Mouse (Mus musculus) C2C12 (cell line): ENCODE data around the gene Creb3l4.

Experiments used
- CEBPB ChIP-seq: IDR thresholded peaks from one replicate; pipeline ENCODE4 v1.6.1; 2011; ENCODE audit warnings: low read depth, mild to moderate bottlenecking, control low read depth, moderate library complexity
- CTCF ChIP-seq: IDR thresholded peaks from one replicate; pipeline ENCODE4 v1.5.1; 2011; ENCODE audit not compliant: control insufficient read depth, insufficient read depth, insufficient read length
- FOSL1 ChIP-seq: IDR thresholded peaks from one replicate; pipeline ENCODE4 v1.8.0; 2011; ENCODE audit warnings: mild to moderate bottlenecking, low read length; ENCODE audit not compliant: poor library complexity, insufficient read depth, severe bottlenecking
- MAX ChIP-seq: IDR thresholded peaks from one replicate; pipeline ENCODE4 v1.6.1; 2011; ENCODE audit warnings: mild to moderate bottlenecking, control low read depth
- MYOD1 ChIP-seq: IDR thresholded peaks from one replicate; pipeline ENCODE4 v1.6.1; 2011; ENCODE audit warnings: low read depth; ENCODE audit not compliant: control insufficient read depth, insufficient read length
- USF1 ChIP-seq: IDR thresholded peaks from one replicate; pipeline ENCODE4 v1.6.1; 2011; ENCODE audit warnings: low read depth, mild to moderate bottlenecking, control low read depth, moderate library complexity

DNA sequence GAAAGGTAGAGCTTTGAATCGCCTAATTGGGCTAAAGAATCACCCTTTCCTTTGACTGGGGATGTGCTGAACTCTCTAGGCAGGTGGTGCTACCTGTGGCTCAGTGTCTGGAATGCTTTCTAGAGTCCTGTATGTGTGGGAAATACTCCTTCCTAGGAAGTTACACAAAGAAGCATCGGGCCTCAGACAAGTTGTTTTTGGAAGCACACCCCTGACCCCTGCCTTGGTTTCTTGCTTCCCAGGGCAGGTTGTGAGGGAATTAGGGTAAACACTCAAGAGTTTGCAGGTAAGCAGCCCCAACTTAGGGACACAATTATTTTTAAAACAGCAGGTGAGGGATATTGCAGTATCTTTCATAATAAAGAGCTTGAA lies 11.9 kb upstream of the Creb3l4 start:
- TF ChIP-seq MAX (no peak), CTCF (no peak), MYOD1 (no peak), FOSL1 (no peak), CEBPB (no peak), USF1 (no peak)
